Mouse (Mus musculus): Measurements from ENCODE around the gene Ppp1r36. TPM values are rescaled to one million over a fixed set of nuclear protein-coding genes. Genes with fewer than 3 reads are reported as not detected.
"Not testable (repeated sequence)": the region's sequence is repeated elsewhere in the genome, so short reads cannot be mapped to it uniquely, and the experiment has no call there.

The Ppp1r36 gene
- polyA plus RNA-seq, 1 experiment from 2014 or later, result 4.5 TPM

DNA sequence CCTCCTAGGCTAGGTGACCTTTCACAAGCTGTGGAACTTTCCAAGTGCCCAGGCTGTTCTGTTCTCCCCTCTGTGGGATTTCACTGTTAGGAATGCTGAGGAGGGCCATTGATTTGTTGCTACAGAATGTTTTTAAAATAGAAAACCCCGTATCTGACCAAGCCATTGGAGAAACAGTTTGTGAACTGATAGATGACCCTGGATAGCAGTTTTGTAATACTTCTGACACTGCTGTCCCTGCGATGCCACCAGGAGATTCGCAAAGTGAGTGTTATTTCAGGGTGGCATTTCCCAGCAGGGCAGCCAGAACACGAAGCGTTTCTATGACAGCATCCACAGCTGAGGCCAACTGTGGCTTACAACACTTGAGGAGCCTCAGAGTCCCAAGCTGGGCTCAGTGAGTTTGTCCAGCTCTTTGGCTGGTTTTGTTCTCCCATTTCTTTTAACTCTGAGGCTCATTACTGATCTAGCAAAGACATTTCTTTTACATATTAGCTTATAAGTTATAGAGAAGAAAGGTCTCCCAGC, 13.6 kb downstream of the Ppp1r36 start:
- Histone ChIP-seq H3K9me3 (no peaks in the 10 kb centered on the region), H3K4me1 (0 out of 2 replicates have a peak, but pooled peaks cover 3% of the 10 kb centered on the region), H3K4me3 (no peak overlapping the region), H3K9ac (no peak overlapping the region), H3K27ac (no peak overlapping the region), H3K36me3 (no peaks in the 10 kb centered on the region), H3K27me3 (peaks cover under 1% of the 10 kb centered on the region; the same call in 1 of the 2 replicates), H3K4me2 (replicated peaks) (no peak overlapping the region)
- 56% methylated on average over 5 of the region's 5 CpGs for WGBS
- no peak for ATAC-seq (ENCODE audit: low FRiP score, low read depth)

DNA sequence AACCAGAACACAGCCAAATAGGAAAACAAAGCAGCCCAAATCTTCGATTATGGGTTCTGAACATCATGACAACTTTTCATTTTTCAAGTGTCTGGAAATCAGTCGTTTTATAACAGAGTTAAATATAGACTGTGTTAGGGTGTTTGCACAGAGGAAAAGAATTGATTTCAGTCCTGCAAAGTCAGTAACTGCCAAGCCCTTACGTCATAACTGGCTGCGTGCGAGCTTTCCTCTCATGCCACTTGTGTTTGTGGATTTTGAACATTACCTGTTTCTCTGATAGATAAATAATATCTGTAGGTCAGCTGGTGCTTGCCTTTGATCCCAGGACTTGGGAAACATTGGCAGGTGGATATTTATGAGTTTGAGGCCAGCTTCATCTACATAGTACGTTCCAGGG, 14.1 kb downstream of the Ppp1r36 start:
- Histone ChIP-seq H3K27ac (no peak overlapping the region), H3K4me3 (no peak overlapping the region), H3K27me3 (peaks cover 2% of the 10 kb centered on the region; the same call in 1 of the 2 replicates), H3K9me3 (no peaks in the 10 kb centered on the region), H3K4me2 (replicated peaks) (no peak overlapping the region), H3K4me1 (0 out of 2 replicates have a peak, but pooled peaks cover 3% of the 10 kb centered on the region), H3K9ac (no peak overlapping the region), H3K36me3 (no peaks in the 10 kb centered on the region)
- ATAC-seq (ENCODE audit: low FRiP score, low read depth), result no peak
- WGBS, result 83% methylated on average over 6 of the region's 6 CpGs

- no peak overlapping the region for H3K27ac ChIP-seq
- 34% methylated on average over 7 of the region's 7 CpGs for WGBS
Measured at GRCm38 (mm10) chr12:76434111-76434510, 16.8 kb downstream of the Ppp1r36 start.

GRCm38 (mm10) chr12:76435084-76435483, 17.7 kb downstream of the Ppp1r36 start:
- Histone ChIP-seq H3K9me3 (no peaks in the 10 kb centered on the region), H3K9ac (peak overlapping the region; percentile 59), H3K4me1 (0 out of 2 replicates have a peak, but pooled peaks cover 3% of the 10 kb centered on the region), H3K27ac (no peak overlapping the region), H3K4me2 (replicated peaks) (peak overlapping the region; percentile 80), H3K27me3 (peaks cover 2% of the 10 kb centered on the region; the same call in 1 of the 2 replicates), H3K4me3 (peak overlapping the region; percentile 48), H3K36me3 (no peaks in the 10 kb centered on the region)
- WGBS, result 2% methylated on average over 17 of the region's 17 CpGs
- ATAC-seq (ENCODE audit: low FRiP score, low read depth), result no peak

More at GRCm38 (mm10) chr12:76434111-76434510, 16.8 kb downstream of the Ppp1r36 start:
- H3K36me3 ChIP-seq, result no peaks in the 10 kb centered on the region
- H3K27me3 ChIP-seq, result peaks cover 2% of the 10 kb centered on the region; the same call in 1 of the 2 replicates
- no peak overlapping the region for H3K9ac ChIP-seq
- H3K4me1 ChIP-seq, result 0 out of 2 replicates have a peak, but pooled peaks cover 3% of the 10 kb centered on the region
- ATAC-seq (ENCODE audit: low FRiP score, low read depth), result no peak
- no peak overlapping the region; the same call in 1 of the 2 replicates for H3K4me2 ChIP-seq (replicated peaks)
- H3K9me3 ChIP-seq, result no peaks in the 10 kb centered on the region
- no peak overlapping the region for H3K4me3 ChIP-seq

DNA sequence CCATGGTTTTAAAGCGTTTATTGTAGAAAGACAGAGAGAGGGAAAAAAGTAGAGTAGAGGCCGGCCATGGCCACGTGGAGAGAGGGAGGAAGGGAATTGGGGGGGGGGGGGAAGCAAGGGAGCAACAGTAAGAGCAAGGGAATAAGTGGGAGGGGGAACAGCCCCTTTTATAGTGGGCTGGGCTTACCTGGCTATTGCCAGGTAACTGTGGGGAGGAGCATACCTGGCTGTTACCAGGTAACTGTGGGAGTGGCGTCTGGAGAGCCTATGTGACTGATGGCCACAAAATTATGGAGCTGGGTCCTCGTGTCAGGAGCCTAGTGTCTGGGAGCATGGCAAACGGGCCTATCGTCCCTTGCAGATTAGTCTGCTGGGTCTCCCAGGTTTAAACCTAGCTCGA, 18.2 kb downstream of the Ppp1r36 start:
- 34% methylated on average over 8 of the region's 8 CpGs for WGBS
- Histone ChIP-seq H3K27me3 (peaks cover 2% of the 10 kb centered on the region; the same call in 1 of the 2 replicates), H3K4me1 (0 out of 2 replicates have a peak, but pooled peaks cover 3% of the 10 kb centered on the region), H3K9me3 (no peaks in the 10 kb centered on the region), H3K4me3 (peak overlapping the region; percentile 48; the same call in 1 of the 2 replicates), H3K36me3 (no peaks in the 10 kb centered on the region), H3K27ac (no peak overlapping the region), H3K4me2 (replicated peaks) (peak overlapping the region; percentile 80), H3K9ac (no peak overlapping the region; the same call in 1 of the 2 replicates)
- no peak for ATAC-seq (ENCODE audit: low FRiP score, low read depth)

GRCm38 (mm10) chr12:76443488-76443887, 26.1 kb downstream of the Ppp1r36 start:
- not testable (repeated sequence) for ATAC-seq (ENCODE audit: low FRiP score, low read depth); H3K9me3 ChIP-seq
- WGBS, result 80% methylated on average over 6 of the region's 6 CpGs

DNA sequence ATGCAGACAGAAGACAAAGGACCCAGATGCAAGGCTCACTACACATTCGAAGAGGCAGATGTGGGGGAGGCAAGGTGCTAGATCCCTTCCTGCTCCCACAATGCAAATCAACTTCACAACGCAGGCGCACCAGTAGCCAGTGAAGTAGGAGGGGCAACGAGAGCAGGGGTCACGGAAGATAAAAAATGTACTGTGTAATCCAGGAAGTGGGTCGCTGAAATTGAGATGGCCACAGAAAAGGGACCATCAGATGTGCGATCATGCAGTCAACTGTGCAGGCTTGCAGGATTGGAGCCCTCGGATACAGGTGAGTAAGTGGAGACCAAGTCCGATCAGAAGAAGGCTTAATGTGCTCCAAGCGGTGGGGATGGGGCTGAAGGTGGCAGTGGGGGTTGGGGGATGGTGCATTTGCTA, 27.0 kb downstream of the Ppp1r36 start:
- Histone ChIP-seq H3K4me2 (replicated peaks) (no peak overlapping the region), H3K9me3 (no peaks in the 10 kb centered on the region), H3K9ac (no peak overlapping the region), H3K4me3 (no peak overlapping the region), H3K4me1 (no peaks in the 10 kb centered on the region), H3K36me3 (no peaks in the 10 kb centered on the region), H3K27ac (no peak overlapping the region), H3K27me3 (0 out of 2 replicates have a peak, but pooled peaks cover 3% of the 10 kb centered on the region)
- ATAC-seq (ENCODE audit: low FRiP score, low read depth), result no peak
- WGBS, result 63% methylated on average over 10 of the region's 10 CpGs

More at GRCm38 (mm10) chr12:76443488-76443887, 26.1 kb downstream of the Ppp1r36 start:
- not testable (repeated sequence) for H3K27me3 ChIP-seq; H3K4me3 ChIP-seq; H3K4me2 ChIP-seq (replicated peaks); H3K36me3 ChIP-seq; H3K9ac ChIP-seq; H3K27ac ChIP-seq; H3K4me1 ChIP-seq

GRCm38 (mm10) chr12:76444862-76445261, 27.5 kb downstream of the Ppp1r36 start:
- Histone ChIP-seq H3K4me2 (replicated peaks) (no peak overlapping the region), H3K9me3 (no peaks in the 10 kb centered on the region), H3K27ac (no peak overlapping the region), H3K27me3 (0 out of 2 replicates have a peak, but pooled peaks cover 3% of the 10 kb centered on the region), H3K36me3 (no peaks in the 10 kb centered on the region), H3K4me3 (no peak overlapping the region), H3K9ac (no peak overlapping the region), H3K4me1 (no peaks in the 10 kb centered on the region)
- ATAC-seq (ENCODE audit: low FRiP score, low read depth), result no peak
- 77% methylated on average over 6 of the region's 6 CpGs for WGBS

GRCm38 (mm10) chr12:76446201-76446600, 28.9 kb downstream of the Ppp1r36 start:
- no peak for ATAC-seq (ENCODE audit: low FRiP score, low read depth)
- Histone ChIP-seq H3K4me1 (no peaks in the 10 kb centered on the region), H3K4me2 (replicated peaks) (no peak overlapping the region), H3K9ac (no peak overlapping the region), H3K4me3 (no peak overlapping the region), H3K27ac (no peak overlapping the region), H3K9me3 (no peaks in the 10 kb centered on the region), H3K36me3 (no peaks in the 10 kb centered on the region), H3K27me3 (0 out of 2 replicates have a peak, but pooled peaks cover 3% of the 10 kb centered on the region)
- WGBS, result 84% methylated on average over 11 of the region's 11 CpGs

GRCm38 (mm10) chr12:76448127-76448526, 30.8 kb downstream of the Ppp1r36 start:
- H3K27ac ChIP-seq, result no peak overlapping the region
- ATAC-seq (ENCODE audit: low FRiP score, low read depth), result no peak
- H3K4me1 ChIP-seq, result no peaks in the 10 kb centered on the region
- H3K27me3 ChIP-seq, result 0 out of 2 replicates have a peak, but pooled peaks cover 3% of the 10 kb centered on the region
- no peak overlapping the region for H3K4me3 ChIP-seq
- no peaks in the 10 kb centered on the region for H3K9me3 ChIP-seq
- H3K4me2 ChIP-seq (replicated peaks), result no peak overlapping the region
- no peaks in the 10 kb centered on the region for H3K36me3 ChIP-seq
- H3K9ac ChIP-seq, result no peak overlapping the region
- WGBS, result 59% methylated on average over 6 of the region's 6 CpGs

DNA sequence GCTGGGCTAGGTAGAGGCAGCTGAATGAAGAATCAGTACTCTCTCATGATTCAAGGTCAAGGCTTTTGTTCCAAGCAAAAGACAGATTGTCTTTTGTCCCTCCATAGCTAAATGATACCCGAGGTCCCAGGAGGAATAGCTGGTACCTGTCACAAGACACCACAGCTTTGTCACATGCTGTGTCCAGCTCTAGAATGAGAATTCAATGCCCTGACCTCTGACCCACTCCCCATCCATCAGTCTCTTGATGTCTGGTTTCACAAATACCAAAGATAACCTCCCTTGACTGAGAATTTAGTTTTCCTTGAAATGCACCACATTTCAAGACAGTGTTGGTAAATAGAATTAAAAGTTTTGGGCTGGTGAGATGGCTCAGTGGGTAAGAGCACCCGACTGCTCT, 34.9 kb downstream of the Ppp1r36 start:
- Histone ChIP-seq H3K9me3 (no peaks in the 10 kb centered on the region), H3K27ac (no peak overlapping the region), H3K4me1 (no peaks in the 10 kb centered on the region), H3K9ac (no peak overlapping the region), H3K36me3 (no peaks in the 10 kb centered on the region), H3K4me2 (replicated peaks) (no peak overlapping the region), H3K27me3 (no peaks in the 10 kb centered on the region), H3K4me3 (no peak overlapping the region)
- WGBS, result 55% methylated on average over 2 of the region's 2 CpGs
- ATAC-seq (ENCODE audit: low FRiP score, low read depth), result no peak

DNA sequence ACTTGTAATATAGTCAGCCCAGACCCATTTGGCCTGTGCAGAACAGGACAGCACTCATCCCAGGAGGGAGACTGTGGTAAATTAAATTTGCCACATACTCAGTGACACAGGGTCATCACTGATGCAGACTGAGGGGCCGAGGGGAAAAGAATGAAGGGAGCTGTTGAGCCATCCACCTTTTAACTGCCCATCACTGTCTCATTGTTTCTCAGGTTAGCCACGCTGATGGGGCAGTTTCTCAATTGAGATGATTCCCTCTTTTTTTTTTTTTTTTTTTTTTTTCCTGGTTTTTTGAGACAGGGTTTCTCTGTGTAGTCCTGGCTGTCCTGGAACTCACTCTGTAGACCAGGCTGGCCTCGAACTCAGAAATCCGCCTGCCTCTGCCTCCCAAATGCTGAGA, 41.1 kb downstream of the Ppp1r36 start:
- not testable (repeated sequence) for H3K4me3 ChIP-seq; H3K4me2 ChIP-seq (replicated peaks); H3K36me3 ChIP-seq; H3K27me3 ChIP-seq; ATAC-seq (ENCODE audit: low FRiP score, low read depth); H3K4me1 ChIP-seq; H3K9me3 ChIP-seq; H3K27ac ChIP-seq; H3K9ac ChIP-seq
- 81% methylated on average over 4 of the region's 4 CpGs for WGBS

DNA sequence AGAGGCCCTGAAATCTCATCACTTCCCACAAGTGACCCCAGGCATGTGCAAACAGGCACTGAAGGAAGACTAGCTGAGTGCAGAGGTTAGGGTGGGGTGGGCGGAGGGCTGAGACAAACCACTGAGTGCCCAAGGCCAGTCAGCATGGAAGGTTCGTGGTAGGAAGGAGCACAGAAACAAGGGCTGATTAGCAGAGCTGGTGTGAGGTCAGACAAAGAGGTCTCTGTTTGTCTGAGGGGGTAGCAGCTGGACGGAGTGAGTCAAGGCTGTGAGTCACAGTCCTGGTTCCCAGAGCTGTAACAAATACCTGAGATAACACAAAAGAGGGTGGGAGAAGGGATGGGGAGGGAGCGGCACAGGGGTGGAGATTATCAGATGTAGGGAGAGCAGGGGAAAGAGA, 41.7 kb downstream of the Ppp1r36 start:
- Histone ChIP-seq H3K36me3 (no peaks in the 10 kb centered on the region), H3K4me2 (replicated peaks) (no peak overlapping the region), H3K9me3 (no peaks in the 10 kb centered on the region), H3K4me3 (no peak overlapping the region), H3K9ac (no peak overlapping the region), H3K4me1 (no peaks in the 10 kb centered on the region), H3K27me3 (no peaks in the 10 kb centered on the region), H3K27ac (no peak overlapping the region)
- no peak for ATAC-seq (ENCODE audit: low FRiP score, low read depth)
- WGBS, result 67% methylated on average over 4 of the region's 4 CpGs
